Mouse (Mus musculus) spleen, embryonic (tissue): ENCODE data around the gene Pnpla1.

Experiments
- CTCF ChIA-PET: fragments of 350-600 bp; sonication (Branson Sonifier 250); formaldehyde crosslinking; loops from one replicate; lab custom pipeline; 2022; lab: Charles Lee

Gene Pnpla1

DNA sequence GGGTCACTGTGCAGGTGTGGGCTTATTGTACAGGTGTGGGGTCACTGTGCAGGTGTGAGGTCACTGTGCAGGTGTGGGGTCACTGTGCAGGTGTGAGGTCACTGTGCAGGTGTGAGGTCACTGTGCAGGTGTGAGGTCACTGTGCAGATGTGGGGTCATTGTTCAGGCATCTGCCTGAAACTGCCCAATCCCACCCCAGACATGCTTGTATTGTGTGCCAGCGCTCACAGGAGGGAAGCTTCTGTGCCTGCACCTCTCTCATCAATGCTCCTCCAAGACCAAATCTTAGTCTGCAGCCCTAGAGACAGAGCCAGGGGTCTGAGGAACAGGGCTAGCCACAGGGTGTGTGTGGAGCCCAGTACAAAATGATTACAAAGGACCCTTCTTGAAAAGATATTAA is 58.3 kb downstream of the Pnpla1 start:
- CTCF ChIA-PET = interaction anchor here (0.7 kb wide), 1 partner anchor 301 kb away, joined by 3 read pairs; no protein-coding TSS in a partner anchor

DNA sequence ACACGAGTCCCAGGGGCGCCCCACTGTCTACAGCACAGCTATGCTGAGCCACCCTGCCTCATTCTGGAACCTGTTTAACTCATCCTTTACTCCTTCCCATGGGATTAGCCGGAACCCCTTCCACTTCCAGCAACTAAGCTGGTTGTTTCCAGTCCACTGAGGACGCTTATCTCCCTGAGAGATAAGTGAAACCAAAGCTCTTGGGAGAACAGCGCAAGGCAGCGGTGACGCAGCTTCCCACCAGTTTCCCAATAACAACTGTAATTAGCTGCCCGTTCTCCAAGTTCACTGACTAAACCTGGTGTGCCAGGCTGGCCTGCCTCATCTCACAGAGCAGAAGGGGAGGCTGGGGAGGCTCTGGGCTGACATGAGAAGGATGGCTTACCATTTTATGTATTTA is 62.9 kb downstream of the Pnpla1 start:
- CTCF ChIA-PET = no interaction called here

DNA sequence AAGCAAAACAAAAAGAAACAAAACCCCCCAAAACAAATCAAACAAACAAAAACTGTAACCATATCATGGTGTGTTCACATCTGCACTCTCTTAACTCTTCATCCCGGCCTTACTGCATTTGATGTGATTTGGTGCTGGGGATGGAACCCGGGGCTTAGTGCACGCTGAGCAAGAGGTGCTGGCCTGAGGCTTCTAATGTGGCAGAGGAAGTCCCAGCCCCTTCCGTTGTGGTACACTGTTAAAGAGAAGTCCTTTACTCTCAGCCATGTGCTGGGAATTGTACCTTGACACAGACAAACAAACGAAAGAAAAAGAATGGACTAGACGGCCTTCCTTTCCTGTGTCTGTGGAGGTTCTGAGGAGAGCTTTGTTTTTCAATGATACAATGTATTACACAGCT is 63.9 kb downstream of the Pnpla1 start:
- CTCF ChIA-PET = no interaction called here

DNA sequence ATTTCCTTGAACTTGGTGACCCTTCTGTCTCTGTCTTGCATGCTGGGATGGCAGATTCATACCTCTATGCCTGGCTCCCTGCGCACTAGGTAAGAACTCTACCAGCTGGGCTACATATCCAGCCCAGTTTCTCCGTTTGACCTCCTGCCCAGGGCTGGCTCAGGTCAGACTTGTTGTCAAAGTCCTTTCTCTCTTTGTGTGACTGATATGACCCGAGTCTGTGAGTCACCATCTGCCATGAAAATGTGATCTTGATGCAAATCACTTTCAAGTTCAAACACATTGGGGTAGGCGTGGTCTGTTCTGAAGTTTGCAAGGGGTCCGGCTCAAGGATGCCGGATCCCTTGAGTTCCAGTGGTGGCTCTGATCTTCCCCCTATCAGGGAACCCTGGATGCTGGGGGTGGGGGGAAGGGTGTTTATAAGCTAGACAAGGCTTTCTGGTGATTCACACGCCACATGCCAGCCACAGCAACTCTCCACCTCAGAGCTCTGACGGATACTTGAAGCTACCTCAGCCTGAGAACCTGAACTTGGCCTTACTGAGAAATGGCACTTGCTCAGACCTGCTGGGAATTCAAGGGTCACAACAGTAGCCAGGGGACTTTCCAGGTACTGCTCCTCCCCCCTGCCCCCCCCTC is 66.9 kb downstream of the Pnpla1 start:
- CTCF ChIA-PET = interaction anchor here (1.1 kb wide), 1 partner anchor 20 kb away, joined by 4 read pairs; no protein-coding TSS in a partner anchor

DNA sequence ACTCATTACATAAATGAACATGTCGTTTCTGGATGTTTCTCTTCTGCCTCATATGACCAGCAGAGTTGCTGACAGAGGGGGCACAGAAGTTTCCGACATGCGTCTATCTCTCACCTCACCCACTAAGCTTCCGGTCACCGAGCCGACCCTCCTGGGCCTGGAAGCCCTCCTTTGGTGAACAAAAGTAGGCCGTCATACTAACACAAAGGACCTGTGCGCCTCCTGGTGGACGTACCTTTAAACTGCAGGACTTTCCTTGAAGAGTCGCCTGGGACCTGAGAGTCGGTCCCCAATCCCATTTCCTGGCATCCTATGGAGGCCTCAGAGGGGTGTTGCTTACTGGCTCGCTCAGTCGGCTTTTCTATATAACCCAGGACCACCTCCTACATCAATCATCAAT is 68.2 kb downstream of the Pnpla1 start:
- CTCF ChIA-PET = interaction anchor here (0.6 to 1.4 kb wide), 5 partner anchors 11 to 50 kb away, joined by 3 to 7 read pairs (median 4); no protein-coding TSS in a partner anchor

DNA sequence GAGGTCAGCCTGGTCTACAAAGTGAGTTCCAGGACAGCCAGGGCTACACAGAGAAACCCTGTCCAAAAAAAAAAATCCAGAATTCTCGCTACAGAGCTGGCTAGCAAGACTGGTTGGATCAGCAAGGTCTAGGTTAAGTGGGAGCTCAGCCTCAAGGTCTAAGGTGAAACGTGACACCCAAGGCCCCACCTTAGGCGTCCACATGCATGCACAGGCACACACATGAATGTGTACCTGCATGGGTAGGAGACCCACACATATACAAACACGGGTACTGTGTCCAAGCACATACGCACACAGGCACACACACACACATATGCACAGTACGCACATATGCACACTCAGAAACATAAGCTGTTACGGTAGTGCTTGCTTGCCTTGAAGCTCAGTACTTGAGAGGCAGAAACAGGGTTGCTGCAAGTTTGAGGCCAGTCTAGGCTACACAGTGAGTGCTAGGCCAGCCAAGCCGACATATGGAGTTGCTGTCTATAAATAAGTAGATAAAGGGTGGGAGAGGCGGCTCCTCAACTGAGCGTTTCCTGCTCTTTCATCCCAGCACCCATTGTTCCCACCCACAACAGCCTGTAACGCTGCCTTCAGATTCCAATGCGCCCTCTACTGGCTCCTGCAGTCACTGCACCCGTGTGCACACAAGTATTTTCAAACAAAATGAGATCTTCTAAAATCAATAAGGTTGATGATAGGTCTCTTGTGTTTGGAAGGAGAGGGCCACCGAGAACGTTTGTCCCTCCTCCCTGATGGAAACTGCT is 68.8 kb downstream of the Pnpla1 start:
- CTCF ChIA-PET = interaction anchor here (0.7 to 1.4 kb wide), 4 partner anchors 10 to 47 kb away, joined by 3 to 7 read pairs (median 4); no protein-coding TSS in a partner anchor

DNA sequence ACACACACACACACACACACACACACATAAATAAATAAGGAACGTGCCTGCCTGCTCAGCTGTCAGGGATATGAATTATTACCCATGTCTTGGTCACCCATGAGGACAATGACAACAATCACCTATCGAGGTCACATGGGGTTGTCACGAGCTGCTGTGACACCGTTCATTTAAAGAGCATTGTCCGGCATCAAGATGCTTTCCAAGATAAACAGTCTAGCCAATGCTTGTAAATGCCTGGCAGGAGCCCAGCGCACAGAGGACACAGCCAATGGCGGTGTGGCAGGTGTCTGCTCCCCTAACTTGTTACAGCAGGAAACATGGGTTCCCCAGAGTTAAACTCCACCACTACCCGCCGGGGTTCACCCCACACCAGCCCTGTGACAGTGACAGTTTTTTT is 69.8 kb downstream of the Pnpla1 start:
- CTCF ChIA-PET = no interaction called here

DNA sequence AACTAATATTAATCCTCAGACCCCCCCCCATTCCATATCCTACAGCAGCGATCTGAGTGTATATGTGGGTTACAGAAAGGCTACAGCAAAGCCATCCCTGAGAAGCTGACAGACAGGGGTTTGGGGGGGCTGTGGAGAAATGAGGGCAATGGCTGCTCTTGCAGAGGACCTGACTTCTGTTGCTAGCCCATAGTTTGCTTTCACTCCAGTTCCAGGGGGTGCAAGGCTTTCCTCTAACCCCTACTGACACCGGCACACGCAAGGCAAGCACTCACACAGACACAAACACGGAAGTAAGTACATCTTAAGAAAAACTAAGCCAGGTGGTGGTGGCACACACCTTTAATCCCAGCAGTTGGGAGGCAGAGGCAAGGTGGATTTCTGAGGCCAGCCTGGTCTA is 71.2 kb downstream of the Pnpla1 start:
- CTCF ChIA-PET = interaction anchor here (0.6 kb wide), 1 partner anchor 15 kb away, joined by 4 read pairs; no protein-coding TSS in a partner anchor

DNA sequence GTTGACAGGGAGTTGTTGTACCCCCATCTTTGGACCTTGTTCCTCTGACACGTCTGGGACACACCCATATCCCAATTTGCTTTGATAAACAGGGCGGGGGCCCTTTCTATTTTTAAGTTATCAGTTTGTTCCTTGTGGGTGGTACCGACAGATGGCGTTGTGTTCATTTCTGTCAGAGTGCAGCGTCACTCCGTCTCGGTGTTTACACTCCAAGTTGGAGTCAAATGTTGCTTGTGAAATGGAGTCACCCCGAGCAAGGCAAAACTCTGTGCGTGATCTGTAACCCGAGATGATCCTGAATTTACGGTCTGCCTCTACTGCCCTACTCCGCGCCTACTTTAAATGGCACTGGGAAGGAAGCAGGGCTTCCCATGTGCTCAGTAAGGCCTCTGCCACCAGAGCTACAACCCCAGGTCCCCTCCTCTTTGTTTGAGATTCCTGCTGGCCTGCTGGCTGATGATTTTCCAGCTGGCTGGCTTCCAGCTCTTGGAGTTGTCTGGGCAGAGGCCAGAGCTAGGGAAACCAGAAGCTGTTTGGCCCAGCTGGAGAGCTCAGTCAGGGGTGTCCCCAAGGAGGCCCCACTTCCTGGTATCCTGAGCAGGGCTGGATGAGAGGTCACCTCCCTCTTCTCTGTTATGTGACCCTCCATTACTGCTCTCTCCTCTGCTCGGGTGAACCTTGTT is 72.3 kb downstream of the Pnpla1 start:
- CTCF ChIA-PET = interaction anchor here (0.5 to 0.6 kb wide), 2 partner anchors 387 to 546 kb away, joined by 5 to 7 read pairs; no protein-coding TSS in a partner anchor

DNA sequence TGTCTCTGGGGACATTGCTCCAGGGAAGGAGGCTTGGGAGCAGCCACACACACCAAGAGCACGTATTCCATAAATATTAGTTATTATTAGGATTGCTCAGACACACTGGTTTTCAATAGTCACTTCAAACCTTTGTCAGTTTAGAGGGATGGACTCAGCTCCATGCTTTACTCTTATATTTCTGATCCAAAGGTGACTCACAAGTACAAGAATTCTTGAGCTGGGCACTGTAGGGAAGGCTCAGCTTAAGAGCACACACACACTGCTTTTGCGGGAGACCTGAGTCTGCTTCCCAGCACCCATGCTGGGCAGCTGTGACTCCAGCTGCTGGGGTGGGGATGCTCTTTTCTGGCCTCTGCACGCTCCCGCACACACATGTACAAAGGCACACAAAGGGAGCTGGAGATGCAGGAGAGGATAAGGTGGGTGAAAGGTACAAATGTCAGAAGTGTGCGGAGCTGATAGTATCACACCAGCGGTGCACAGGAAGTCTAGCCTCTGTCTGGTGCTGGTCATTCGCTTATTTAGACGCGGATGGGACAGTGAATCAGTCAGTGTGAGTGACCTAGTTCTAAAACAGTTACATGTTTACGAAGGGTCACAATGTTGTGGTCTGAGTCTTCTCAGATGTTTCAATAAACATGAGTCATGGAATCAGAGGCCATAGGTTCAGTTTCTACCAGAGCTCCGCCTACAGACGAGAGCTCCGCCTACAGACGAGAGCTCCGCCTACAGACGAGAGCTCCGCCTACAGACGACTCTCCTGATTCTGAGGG is 73.4 kb downstream of the Pnpla1 start:
- CTCF ChIA-PET = no interaction called here

DNA sequence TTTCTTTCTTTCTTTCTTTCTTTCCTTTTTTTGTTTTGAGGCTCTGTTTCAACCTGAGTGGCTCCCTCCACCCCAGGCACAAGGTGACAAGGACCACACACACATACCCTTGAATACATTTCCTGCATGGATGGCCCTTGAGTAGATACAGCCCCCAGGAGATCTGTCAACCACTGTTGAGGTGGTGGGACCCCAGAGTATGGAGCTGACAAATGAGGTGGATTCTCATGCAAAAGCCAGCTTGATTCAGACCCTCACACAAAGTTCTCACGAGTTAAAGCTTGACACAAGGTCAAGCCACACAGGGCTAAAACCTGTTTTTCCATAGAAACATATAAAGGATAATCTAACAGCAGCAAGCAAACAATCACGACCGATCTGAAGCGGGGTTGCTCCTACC is 74.1 kb downstream of the Pnpla1 start:
- CTCF ChIA-PET = no interaction called here

DNA sequence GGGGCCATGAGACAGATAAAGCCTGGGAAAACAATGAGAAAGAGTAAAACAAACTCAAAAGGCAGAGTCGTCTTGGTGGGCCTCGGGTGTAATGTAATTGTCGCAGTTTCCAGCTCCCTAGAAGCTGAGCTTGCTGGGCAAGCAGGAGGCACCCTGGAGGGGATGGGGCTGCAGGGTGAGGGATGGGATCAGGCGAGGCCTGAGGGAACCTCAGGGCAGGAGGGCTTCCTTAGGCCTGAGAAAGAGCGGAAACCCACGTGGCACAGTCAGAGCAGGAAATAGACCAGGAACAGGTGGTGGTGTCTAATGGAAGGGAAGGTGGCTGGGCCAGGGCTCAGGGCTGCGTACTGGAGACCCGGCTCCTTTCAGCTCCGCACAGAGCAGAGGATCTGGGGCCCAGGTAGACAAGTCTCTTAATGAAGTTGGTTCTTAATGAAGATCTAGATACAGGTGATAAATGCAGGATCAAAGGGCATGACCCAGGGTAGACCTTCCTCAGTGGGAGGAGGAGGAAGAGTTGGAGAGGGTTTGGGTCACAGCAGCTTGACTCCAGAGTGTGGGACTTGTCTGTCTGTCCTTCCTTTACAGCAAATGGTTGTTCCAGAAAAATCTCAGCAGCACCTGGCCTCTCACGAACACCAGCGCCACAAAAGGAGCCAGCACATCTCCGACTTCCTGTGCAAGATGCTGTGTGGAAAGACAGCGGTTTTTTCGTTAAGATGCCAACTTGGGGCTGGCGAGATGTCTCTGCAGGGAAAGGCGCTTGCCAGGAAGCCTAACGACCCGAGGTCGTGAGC is 76.1 kb downstream of the Pnpla1 start:
- CTCF ChIA-PET = no interaction called here

DNA sequence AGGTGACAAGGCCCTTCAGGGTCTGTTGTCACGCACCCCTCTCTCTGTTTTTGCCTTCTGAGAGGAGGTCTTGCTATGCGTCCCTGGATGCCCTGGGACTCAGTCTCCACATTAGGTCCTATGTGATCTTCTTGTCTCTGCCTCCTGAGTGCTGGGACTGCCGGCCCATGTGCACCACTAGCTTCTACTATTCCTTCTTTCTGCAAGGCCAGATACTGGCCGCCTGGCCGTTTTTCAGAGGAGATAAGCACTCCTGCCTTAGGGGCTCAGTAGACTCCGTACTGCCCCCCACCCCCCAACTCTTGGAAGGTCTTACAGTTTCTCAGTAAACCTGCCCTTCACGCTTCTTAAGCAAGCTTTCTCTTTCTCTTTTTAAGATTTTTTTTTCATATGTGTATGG is 77.9 kb downstream of the Pnpla1 start:
- CTCF ChIA-PET = interaction anchor here (0.6 to 0.8 kb wide), 2 partner anchors 30 to 541 kb away, joined by 9 to 13 read pairs; no protein-coding TSS in a partner anchor

DNA sequence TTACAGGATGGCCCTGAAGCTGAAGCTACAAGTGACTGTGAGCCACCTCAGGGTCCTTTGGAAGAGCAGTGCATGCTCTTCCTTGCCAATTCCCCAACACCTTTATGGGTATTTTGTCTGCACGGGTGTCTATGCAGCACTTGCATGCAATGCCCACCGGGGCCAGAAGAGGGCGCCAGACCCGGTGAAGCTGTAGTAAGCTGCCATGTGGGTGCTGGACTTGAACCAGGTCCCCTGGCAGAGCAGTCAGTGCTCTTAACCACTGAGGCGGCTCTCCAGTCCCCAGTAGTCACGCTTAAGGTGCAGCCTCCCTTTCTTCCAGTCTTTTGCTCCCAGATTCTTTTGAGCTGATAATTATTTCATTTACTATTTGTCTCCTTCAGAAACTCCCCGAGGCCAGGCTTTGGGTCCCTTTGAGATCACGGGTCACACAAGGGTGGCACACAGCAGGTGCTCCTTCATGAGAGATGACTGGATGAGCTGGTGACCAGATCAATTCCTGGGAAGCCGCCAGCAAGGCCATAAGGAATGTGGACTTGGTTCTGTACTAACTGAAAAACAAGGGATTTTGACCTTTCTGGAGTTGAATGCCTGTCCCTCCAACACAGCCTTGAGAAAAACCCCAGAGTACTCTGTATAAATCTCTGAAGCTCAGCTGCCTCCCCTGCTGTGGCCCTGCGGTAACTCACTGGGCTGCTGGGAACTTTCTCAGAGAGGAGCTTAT is 78.6 kb downstream of the Pnpla1 start:
- CTCF ChIA-PET = interaction anchor here (0.6 to 1.1 kb wide), 3 partner anchors 10 to 235 kb away, joined by 3 to 6 read pairs (median 4); no protein-coding TSS in a partner anchor
